Mouse (Mus musculus) heart, embryonic 14.5 days (tissue): ENCODE results near the gene Nr3c2. TPM values are rescaled to one million over a fixed set of nuclear protein-coding genes. Genes with fewer than 3 reads are reported as not detected.

ENCODE experiments used
- ATAC-seq: fragments of 200-750 bp; cut with Nextera tagmentation; 2 replicates; pipeline ENCODE4 v1.8.0; 2017; ENCODE audit warnings: low read depth, moderate TSS enrichment; ENCODE audit not compliant: insufficient number of reproducible peaks, insufficient read depth, low FRiP score
- H3K27ac ChIP-seq, 2 experiments: fragments of 200-500 bp in 1 of 2; fragments of 300-500 bp in 1 of 2; sonication (generic) in 1 of 2; replicated peaks in 1 of 2; 2 replicates each; pipeline ENCODE4 v1.5.1; 2012 to 2014; ENCODE audit warnings: low read depth in 2 of 2, low read length in 2 of 2, control low read depth in 1 of 2, mild to moderate bottlenecking in 1 of 2, mixed read lengths in 1 of 2; ENCODE audit not compliant: control insufficient read depth in 1 of 2, insufficient read depth in 1 of 2
- H3K27me3 ChIP-seq: fragments of 300-500 bp; sonication (generic); 2 replicates; pipeline ENCODE4 v1.6.1; 2014; ENCODE audit warnings: mild to moderate bottlenecking, low read length, control low read depth; ENCODE audit not compliant: control insufficient read depth, insufficient read depth
- H3K36me3 ChIP-seq: fragments of 300-500 bp; sonication (generic); 2 replicates; pipeline ENCODE4 v1.6.1; 2014; ENCODE audit warnings: mild to moderate bottlenecking, control low read depth, low read length, mixed read lengths; ENCODE audit not compliant: control insufficient read depth, insufficient read depth
- H3K4me1 ChIP-seq, 2 experiments: fragments of 200-500 bp in 1 of 2; fragments of 300-500 bp in 1 of 2; sonication (generic) in 1 of 2; 2 replicates each; pipeline ENCODE4 v1.6.1; 2012 to 2014; ENCODE audit warnings: low read length in 2 of 2, control low read depth in 1 of 2, mixed read lengths in 1 of 2; ENCODE audit not compliant: control insufficient read depth in 2 of 2, insufficient read depth in 2 of 2
- H3K4me2 ChIP-seq: fragments of 300-500 bp; sonication (generic); 2 replicates; pipeline ENCODE4 v1.6.1; 2014; ENCODE audit warnings: mild to moderate bottlenecking, low read length
- H3K4me3 ChIP-seq, 2 experiments: fragments of 200-500 bp in 1 of 2; fragments of 300-500 bp in 1 of 2; sonication (generic) in 1 of 2; 2 replicates each; pipeline ENCODE4 v1.5.1; 2012 to 2014; ENCODE audit warnings: low read length in 2 of 2, mild to moderate bottlenecking in 2 of 2, control low read depth in 1 of 2, low read depth in 1 of 2, moderate library complexity in 1 of 2; ENCODE audit not compliant: control insufficient read depth in 1 of 2, insufficient read depth in 1 of 2
- H3K9ac ChIP-seq: fragments of 300-500 bp; sonication (generic); 2 replicates; pipeline ENCODE4 v1.6.1; 2014; ENCODE audit warnings: mild to moderate bottlenecking, low read length
- H3K9me3 ChIP-seq: fragments of 300-500 bp; sonication (generic); 2 replicates; pipeline ENCODE4 v1.6.1; 2016; ENCODE audit warnings: low read length, control low read depth; ENCODE audit not compliant: control insufficient read depth
- WGBS: fragments of 180-500 bp; shearing (Covaris S2); extraction: QIAGEN DNeasy Blood & Tissue Kit; methylation state at CpG from one replicate; pipeline ENCODE4 v1.1.7; 2014; 5-methylcytosine and 5-hydroxymethylcytosine counted together
- polyA plus RNA-seq: library from polyadenylated mRNA; unstranded; fragments of >200 nt; fragmentation: Nextera tagmentation; extraction: Ambion mirVana; gene quantifications from 2 replicates; pipeline ENCODE4 v1.2.1, GENCODE M21; 2014

The Nr3c2 gene
- polyA plus RNA-seq, 1 experiment from 2014 or later: 7.4 TPM

- H3K36me3 ChIP-seq: 0 out of 2 replicates have a peak, but pooled peaks cover 3% of the 10 kb centered on the region
- no peaks in the 10 kb centered on the region; a peak in 1 of 4 replicates for H3K4me1 ChIP-seq
- H3K4me2 ChIP-seq: no peak overlapping the region
- ATAC-seq: no peak
- no peak overlapping the region for H3K27ac ChIP-seq
- H3K27me3 ChIP-seq: no peaks in the 10 kb centered on the region
- no peak overlapping the region for H3K9ac ChIP-seq
- H3K4me3 ChIP-seq: no peak overlapping the region
- 58% methylated on average over 3 of the region's 3 CpGs for WGBS
- 0 out of 2 replicates have a peak, but pooled peaks cover 6% of the 10 kb centered on the region for H3K9me3 ChIP-seq
Observed at GRCm38 (mm10) chr8:77288065-77288464, 388.8 kb downstream of the Nr3c2 start.

- Histone ChIP-seq H3K9me3 (0 out of 2 replicates have a peak, but pooled peaks cover 6% of the 10 kb centered on the region), H3K4me2 (no peak overlapping the region), H3K27me3 (no peaks in the 10 kb centered on the region), H3K4me3 (no peak overlapping the region), H3K4me1 (no peaks in the 10 kb centered on the region; a peak in 1 of 4 replicates), H3K9ac (no peak overlapping the region), H3K36me3 (0 out of 2 replicates have a peak, but pooled peaks cover 3% of the 10 kb centered on the region), H3K27ac (no peak overlapping the region)
- WGBS: 93% methylated on average over 12 of the region's 12 CpGs
- ATAC-seq: no peak
Observed at GRCm38 (mm10) chr8:77288492-77288891, 389.2 kb downstream of the Nr3c2 start.

GRCm38 (mm10) chr8:77292120-77292519, 392.9 kb downstream of the Nr3c2 start:
- Histone ChIP-seq H3K4me3 (no peak overlapping the region), H3K27me3 (no peaks in the 10 kb centered on the region), H3K9me3 (peaks cover 10% of the 10 kb centered on the region; the same call in 1 of the 2 replicates), H3K9ac (no peak overlapping the region), H3K4me2 (no peak overlapping the region), H3K36me3 (0 out of 2 replicates have a peak, but pooled peaks cover 8% of the 10 kb centered on the region), H3K27ac (no peak overlapping the region), H3K4me1 (no peaks in the 10 kb centered on the region)
- no peak for ATAC-seq
- 72% methylated on average over 4 of the region's 4 CpGs for WGBS

- H3K27me3 ChIP-seq: no peaks in the 10 kb centered on the region
- no peak for ATAC-seq
- H3K9ac ChIP-seq: no peak overlapping the region
- H3K27ac ChIP-seq: no peak overlapping the region
- 0 out of 2 replicates have a peak, but pooled peaks cover 9% of the 10 kb centered on the region for H3K36me3 ChIP-seq
- H3K4me1 ChIP-seq: no peaks in the 10 kb centered on the region
- no peak overlapping the region for H3K4me2 ChIP-seq
- WGBS: 76% methylated on average over 11 of the region's 11 CpGs
- H3K9me3 ChIP-seq: peaks cover 10% of the 10 kb centered on the region; the same call in 1 of the 2 replicates
- H3K4me3 ChIP-seq: no peak overlapping the region
Observed at GRCm38 (mm10) chr8:77292649-77293048, 393.4 kb downstream of the Nr3c2 start.

- Histone ChIP-seq H3K4me1 (no peaks in the 10 kb centered on the region), H3K4me3 (no peak overlapping the region), H3K9me3 (peaks cover 10% of the 10 kb centered on the region; the same call in 1 of the 2 replicates), H3K4me2 (no peak overlapping the region), H3K27ac (no peak overlapping the region), H3K9ac (no peak overlapping the region), H3K36me3 (0 out of 2 replicates have a peak, but pooled peaks cover 9% of the 10 kb centered on the region), H3K27me3 (no peaks in the 10 kb centered on the region)
- no peak for ATAC-seq
- 88% methylated on average over 11 of the region's 11 CpGs for WGBS
Observed at GRCm38 (mm10) chr8:77294599-77294998, 395.4 kb downstream of the Nr3c2 start.
